Mouse (Mus musculus): ENCODE data around the gene Trio.
"Not testable (repeated sequence)": the region's sequence is repeated elsewhere in the genome, so short reads cannot be mapped to it uniquely, and the experiment has no call there.

The Trio gene

DNA sequence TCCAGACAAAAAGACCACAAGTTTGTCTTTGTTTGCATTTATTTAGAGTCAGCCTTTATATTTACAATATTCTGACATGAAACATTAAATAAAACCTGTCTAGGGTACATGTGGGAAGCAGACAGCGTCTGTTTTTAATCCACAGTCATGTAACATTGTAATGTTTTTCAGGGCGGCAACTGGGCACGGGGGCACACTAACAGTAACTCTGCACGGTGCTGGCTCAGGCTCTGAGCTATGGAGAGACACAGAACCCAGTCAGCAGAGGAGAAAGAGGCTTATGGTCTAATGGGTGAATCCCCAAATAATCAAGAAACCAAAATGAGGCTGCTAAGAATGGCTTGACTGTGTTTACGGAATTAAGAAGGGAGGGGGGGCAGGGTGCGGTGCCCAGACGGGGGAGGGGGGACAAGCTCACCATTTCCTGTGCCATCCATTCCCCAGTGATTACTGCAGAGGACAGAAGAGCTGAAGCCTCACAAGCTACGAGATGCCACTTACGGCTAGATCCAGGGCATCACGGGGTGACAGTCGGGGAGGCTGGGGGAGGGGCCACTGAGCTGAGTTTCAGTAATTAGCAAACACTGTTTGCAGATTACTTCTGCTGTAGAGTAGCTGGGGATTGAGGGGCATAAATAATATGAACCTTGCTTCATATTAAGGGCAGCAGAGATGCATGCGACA lies 255.0 kb downstream of the Trio start:
- DNase-seq (ENCODE audit: low read depth) = no peak

DNA sequence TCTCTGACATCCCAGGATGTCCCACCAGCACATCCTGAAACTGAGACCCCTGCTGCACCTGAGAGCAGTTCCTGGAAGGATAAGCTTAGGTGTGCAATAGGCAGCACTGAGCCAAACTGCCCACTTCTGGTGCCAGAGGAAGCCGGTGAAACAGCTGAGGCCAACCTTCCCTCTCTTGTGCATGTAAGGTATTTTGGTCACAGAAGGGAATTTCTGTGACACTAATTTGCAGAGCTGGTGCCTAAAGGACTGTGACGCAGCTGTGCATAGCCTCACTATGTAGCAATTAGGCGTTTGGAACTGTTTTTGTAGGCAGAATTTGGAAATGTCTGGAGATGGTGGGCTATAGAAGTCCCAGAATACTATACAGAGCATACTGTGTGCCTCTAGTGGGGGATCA lies 264.2 kb downstream of the Trio start:
- DNase-seq (ENCODE audit: low read depth) = no peak

DNA sequence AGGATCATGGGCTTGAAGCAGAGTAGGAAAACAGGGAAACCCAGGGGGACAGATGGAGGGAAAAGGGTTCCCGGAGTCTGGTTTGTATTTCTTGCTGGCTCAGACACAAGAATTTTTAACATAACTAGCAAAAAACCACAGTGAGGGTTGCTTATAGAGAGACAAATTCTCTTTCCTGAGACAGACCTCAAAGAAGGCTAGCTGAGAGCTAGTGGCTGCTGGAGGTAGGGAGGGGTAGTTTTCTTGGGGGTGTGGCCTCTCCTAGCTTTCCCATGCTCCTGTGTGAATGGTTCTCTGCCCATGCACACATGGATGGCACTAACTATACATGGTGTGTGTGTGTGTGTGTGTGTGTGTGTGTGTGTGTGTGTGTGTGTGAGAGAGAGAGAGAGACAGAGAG lies 265.0 kb downstream of the Trio start:
- DNase-seq (ENCODE audit: low read depth) = no peak

DNA sequence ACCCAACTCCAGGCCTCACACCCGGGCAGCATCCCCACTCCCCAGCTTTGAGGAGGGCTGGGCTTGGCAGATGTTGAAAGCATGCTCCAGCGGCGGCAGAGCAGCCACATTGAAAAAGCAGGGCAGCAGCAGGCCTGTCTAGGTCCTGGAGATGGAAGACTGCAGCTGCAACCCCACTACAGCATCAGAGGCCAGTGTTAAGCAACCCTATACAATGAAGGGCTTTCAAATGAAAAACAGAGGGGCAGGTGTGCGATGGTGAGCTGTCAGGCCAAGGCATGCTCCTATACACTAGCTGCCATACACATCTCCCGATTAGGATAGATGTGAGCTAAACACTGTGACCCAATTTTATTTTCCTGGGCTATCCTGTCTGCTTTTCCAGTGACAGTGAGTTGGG lies 265.8 kb downstream of the Trio start:
- DNase-seq (ENCODE audit: low read depth) = no peak

DNA sequence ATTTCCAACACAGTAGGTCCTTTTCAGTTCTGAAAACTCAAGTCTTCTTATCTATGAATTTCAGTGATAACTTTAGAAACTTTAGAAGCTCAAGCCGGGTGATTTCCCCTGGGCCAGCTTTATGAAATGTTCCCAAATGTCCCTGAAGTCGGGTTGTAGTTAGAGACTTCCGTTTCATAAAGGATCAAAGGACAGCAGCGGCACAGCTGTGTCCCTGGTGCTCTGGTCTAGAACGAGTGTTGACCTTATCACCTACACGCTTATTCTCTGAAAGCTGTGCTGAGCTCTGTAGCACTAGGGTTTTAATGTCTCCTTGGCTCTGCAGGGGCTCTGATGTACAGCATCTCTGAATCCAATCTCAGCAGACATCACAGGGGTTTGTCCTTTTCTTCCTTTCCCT lies 267.0 kb downstream of the Trio start:
- DNase-seq (ENCODE audit: low read depth) = no peak

DNA sequence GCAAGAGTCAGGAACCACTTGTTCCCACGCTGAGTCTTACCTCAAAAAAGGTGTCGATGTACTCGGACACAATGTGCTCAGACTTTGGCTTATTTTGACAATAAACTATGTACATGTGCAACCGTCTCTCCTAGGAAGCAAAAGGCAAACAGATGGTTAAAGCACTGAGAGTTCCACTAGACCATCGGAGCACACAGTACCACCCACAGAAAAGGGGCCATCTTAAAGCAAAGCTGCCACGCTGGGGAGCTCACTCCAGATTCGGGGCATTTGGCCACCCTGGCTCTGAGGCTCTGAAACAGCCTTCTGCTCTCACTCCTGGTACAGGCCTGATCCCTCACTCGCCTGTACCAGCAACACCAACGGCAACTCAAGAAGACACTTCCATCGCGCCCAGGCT lies 269.2 kb downstream of the Trio start:
- DNase-seq (ENCODE audit: low read depth) = no peak

DNA sequence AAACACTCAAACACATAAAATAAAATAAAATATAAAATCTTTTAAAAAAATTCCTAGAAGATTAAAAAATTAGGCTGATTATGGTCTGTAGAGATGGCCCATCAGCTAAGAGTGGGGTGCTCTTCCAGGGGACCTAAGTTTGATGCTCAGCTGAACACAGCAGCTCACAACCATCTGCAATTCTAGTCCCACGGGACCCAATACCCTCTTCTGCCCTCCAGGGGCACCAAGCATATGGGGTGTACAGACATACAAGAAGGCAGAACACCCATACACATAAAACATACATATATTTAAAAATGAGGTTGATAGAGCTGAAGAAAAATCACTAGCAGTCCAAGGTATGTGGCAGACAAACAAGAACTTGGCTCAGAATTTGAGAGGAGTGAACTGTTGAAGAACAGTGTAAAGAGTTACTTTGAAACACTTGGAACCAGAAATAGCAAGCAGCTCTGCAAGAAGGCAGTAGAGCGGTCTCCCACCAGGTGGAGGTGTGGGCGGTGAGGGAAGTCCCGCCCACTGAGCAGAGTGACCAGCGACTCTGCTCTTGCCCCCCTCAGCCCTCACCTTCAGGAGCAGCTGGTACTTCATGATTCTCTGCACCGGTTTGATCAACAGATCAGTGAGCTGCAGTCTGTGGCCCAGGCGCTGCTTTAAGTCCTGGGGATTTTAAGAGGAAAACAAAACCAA lies 270.9 kb downstream of the Trio start:
- DNase-seq (ENCODE audit: low read depth) = no peak

DNA sequence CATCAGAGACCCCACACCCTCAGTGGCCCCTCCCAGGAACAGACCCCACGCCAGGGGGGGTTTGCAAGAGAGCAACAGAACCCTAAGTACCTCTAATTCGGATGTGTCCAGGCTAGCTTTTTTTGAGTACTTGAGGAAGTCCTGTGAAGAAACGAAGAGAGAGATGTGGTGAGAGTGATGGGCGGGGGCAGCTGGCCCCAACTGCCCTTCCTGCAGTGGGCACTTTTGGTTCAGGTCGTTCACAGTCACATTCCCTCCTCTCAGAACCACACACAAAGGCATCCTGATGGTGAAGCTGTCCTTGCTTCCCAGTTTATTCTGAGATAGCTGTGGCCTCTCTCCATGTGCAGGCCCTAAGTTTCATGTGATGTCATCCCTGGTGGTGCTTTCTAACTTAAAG lies 271.7 kb downstream of the Trio start:
- DNase-seq (ENCODE audit: low read depth) = no peak

DNA sequence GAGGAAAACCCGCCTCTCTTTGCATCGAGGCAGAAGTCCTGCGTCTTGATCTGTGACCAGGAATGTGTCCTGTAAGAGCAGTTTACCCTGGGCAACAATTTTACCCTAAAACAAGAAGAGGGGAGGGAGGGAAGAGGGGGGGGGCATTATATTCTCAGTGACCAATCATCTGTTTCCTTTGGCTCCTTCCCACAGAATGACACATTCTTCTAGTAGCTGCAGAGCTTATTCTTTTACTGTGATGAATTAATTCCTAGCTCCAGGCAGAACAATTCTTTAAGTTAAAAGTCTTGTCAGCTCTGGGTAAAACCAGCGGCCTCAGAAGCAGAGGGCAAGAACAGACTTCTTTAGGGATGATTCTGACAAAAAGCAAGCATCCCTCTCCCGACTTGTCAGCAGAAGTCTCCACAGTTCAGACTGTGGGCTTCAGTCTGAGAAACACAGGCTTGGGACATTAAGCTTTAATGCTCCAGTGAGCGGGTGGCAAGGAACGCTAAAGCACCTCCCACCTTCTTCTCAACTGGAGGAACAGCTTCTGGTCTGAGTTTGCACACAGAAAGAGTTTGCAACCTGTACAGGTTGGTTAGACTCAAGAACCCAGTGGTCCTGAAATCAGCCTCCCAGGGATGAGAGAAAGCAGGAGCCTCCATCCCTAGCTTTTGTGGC lies 272.8 kb downstream of the Trio start:
- DNase-seq (ENCODE audit: low read depth) = no peak

DNA sequence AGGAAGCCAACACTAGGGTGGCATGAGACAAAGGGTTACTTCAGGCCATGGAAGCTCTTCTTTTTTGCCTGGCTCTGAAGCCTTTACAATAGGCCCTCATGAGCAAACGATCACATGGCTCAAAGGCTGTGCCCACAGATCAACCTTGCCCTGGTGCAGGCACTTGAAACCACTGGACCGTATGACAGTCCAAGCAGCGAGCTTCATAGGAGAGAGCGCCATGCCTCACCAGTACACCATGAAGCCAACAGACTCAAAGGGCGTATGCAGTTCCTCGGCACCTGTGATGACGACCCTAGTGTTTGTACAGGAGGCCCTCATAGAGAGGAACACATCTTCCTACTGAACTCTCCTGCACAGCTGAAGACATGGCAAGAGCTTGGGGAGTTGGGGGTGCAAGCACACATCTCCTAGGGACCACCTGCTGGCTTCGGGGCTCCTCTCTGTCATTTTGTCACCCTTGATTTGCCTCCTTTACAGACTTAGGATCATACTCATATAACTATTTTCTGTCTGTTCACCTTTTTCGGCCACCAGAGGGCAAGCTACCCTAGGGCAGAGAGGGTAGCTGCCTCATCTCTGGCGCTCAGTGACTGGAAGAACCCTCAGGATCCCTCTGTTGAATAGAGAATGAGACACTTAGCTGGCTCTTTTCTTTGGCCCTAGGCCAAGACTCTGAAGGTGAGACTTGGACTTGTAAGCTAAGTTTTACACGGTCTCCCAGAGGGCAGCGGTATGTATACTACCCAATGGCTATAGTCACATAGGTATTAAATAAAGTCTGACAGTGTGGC lies 273.8 kb downstream of the Trio start:
- DNase-seq (ENCODE audit: low read depth) = no peak

DNA sequence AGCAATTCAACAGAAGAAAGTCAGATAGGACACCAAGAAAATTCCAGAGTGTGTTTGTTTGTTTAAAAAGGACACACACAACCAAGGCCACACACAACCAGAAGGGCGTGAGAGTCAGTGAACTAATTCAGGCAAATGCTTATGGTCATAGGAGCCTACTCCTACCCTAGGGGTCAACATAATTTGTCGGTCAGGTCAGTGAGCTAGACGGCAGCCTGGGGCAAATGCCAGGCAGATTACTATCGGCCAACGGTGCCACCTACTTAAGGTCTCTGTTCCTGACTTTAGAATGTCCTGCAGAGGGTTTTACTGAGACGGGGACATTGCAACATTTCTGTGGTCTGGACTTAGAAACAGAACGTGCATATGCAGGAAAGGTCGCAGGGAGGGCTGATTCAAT lies 276.9 kb downstream of the Trio start:
- no peak for DNase-seq (ENCODE audit: low read depth)

DNA sequence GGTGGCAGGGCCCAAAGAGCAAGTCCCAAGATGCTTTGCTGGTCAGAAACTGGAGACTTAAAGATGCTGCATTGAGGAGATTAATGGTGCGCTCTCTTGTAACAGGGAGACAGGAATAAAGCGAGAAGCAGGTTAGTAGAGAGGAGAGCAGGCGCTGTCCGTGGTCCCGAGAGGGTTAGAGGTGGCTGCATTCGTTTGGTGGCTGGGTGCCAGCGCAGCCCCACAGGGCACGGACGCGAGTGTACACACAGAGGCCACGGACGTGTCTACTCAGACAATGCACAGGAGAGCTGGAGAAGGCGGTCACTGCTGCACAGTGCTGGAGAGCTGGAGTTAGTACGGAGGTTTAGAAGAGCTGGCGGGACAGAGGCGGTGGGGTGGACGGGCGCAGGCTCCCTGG lies 278.1 kb downstream of the Trio start:
- no peak for DNase-seq (ENCODE audit: low read depth)

DNA sequence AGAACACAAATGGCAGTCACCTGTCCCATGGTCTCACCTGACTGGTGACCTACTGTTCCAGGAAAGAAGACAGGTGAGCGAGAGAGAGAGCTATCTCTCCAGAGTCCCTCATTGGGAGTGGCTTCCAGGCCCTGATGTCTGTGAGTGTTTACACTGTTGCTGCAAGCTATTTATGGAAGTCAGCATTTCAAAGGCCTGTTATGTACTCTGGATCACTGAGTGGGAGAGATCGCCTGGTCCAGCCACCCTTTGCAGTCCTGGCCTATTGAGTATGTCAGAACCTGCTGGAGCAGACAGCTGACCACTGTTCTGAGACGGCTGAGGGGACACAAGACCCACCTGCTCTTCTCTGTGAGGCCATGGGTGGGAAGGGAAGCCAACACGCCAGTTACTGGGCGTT lies 280.7 kb downstream of the Trio start:
- DNase-seq (ENCODE audit: low read depth) = no peak

DNA sequence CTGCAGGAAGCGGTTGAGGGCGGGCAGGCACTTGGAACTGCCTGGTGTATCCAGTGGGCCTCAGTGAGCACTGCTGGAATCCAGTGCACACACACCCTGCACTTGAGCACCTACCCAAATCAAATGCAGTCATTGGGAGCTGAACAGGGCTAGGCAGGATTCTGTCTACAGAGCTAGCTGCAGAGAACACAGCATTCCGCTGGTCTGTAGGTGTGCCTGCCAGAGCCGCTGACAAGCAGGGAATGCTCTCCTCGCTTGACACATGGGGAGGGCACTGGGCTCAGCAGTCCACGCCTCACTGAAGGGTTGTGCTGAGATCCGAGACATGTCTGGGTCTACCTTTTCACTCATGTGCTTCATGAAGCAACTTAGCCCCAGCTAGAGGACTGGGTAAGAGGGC lies 285.6 kb downstream of the Trio start:
- DNase-seq (ENCODE audit: low read depth) = no peak

DNA sequence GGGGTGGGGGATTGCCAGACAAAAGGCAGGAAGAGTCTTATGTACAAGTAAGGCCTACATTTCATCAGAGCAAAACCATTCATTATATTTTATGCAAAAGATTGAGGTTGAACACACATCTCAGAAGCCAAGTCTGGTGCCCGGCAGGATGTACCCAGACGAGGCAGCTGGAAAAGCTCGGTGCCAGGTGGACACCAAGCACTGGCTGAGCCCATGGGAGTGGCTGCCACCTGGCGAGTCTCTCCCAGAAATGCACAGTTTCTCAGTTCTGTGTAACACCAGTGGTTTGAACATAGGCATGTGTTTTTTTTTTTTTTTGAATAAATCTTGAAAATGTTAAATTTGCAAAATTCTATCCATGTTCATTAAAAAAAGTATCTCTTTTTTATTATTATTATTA lies 293.8 kb downstream of the Trio start:
- no peak for DNase-seq (ENCODE audit: low read depth)

DNA sequence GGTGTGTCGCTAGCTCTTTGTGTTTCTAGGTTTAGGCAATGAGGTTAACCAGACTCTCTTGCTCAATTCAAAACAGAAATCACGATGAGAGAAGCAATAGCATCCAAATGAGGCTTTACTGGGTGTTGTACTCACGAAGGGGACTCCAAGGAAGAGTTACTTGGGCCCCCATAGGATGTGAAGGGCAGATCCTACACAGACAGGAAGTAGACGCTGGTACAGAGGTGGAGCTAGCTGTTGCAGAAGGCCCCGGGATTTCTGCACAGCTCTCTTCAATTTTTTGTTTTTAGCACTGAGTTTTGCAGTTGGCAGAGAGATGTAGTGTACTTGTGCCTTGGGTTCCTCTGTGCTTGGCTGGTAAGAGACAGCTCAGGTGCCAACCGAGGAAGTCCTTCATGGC lies 299.4 kb downstream of the Trio start:
- no peak for DNase-seq (ENCODE audit: low read depth)

DNA sequence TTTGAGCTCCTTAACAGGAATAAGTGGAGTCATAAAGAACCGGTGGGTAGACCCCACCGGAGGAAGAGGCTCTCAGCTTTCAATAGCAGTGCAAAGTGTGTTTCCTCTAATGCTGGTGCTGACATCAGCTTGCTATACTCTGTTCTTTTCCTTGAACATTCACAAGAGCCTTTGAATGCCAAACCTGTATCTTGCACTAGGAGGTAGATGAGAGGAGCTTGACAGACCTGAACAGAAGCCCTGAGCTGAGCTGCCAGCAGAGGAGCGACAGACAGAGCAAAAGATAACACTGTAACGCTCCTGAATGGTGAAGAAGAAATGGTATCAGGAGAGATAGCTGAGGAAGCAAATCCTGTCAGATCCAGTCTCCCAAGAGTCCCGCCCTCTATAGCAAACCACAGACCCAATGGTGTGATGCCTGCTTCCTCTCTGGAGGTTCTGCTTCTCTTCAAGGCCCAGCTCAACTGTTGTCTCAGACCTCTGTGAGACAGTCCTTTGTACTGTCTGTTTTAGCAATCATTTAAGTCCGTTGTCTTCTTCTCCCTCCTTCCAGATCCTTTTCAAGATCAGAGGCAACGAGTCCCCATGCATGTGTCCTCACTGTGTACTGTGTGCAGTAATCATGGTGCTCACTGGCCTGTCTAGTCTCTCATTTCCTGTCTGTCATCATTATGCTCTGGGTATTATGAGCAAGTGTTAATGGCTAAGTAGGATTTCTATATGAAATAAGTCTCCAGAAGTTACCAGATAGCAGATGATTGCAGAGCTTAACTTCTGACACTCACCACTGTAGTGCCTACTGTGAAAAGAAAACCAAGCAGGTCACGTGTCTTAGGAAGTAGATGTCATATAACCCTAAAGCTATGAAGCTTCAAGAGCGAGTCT lies 300.6 kb downstream of the Trio start:
- DNase-seq (ENCODE audit: low read depth) = no peak

DNA sequence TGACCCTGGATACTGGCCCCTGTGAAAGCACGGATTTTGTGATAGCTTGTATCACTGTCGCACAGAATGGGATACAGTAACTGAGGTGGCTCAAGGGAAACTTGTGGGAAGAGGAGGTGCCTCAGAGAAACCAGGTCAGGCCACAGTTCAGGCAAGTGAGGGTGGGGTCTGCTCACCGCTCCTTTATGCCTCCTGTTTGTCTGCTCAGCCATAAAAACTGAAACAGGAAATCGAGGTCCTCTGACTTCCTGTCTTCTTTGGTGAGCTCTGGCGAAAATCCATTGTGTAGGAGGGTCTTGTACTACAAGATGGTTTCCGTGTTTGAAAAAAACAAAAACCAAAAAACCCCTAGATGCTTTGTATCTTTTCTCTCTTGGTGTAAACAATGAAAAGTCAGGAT lies 301.4 kb downstream of the Trio start:
- no peak for DNase-seq (ENCODE audit: low read depth)

DNA sequence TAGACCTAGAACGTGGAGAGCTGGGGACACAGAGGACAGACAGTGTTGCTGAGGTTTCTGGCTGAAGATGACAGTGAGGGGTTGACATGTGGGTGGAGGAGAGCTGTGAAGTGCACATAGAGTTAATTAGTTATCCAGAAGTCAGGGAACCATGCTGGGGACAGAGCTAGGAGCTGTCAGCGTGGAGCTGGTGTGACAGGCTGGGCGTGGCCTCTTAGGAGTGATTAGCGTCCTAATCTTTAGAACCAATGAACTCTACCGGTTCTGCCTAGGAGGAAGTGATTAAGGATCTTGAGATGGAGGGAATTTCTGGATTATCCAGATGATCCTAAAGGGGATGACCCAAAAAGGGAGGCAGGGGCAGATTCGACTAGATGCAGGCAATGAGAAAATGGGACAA lies 301.9 kb downstream of the Trio start:
- DNase-seq (ENCODE audit: low read depth) = no peak

DNA sequence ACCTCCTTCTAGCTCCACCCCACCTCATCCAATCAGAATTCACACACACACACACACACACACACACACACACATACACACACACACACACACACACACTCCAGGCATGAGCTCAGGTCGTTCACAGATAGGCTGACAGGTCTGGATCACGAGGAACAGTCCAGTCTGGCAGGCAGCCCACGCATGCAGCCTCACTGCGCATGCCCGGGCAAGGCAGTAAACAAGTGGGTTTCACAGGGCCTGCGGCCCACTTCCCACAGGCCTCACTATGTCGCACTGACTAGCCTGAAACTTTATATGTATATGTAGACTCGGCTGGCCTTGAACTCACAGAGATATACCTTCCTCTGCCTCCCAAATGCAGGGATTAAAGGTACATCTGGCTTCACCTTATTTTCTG lies 305.4 kb downstream of the Trio start:
- DNase-seq (ENCODE audit: low read depth) = not testable (repeated sequence)

DNA sequence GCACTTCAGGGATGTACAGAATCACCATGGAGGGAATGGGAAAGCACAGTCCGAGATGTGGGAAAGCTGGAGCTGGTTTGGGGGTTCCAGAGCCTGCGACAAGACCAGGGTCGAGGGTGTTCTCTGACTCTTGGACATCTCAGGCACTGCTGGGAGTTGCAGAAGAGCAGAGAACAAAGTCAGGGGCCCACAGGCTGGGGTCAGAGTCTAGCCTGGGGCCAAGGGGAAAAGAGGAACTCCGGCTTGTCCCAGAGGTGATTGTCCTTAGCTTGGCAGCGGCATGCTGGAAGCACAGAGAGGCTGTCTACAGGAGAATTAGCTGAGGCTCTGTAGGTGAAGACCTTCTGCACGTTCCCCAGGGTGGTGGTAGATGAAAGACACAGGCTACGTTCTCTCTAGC lies 307.0 kb downstream of the Trio start:
- DNase-seq (ENCODE audit: low read depth) = no peak

DNA sequence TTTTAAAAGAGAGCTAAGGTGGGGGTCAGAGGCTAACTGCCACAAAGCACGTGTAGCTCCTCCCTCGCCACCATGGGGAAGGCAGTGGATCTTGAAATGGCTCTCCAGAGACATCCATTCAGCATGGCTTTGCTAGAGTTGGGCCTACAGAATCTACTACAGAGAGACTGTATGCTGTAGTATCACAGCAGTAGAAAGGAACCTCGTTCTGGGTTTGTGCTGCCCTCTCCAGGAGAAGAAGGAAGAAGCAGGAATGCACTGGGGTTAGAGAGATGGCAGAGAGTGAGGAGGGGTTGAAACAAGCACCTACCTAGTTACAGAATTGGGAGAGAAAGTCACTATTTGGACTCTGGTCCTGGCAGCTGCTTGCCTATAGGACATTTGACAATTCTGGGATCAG lies 310.3 kb downstream of the Trio start:
- no peak for DNase-seq (ENCODE audit: low read depth)
